Mouse (Mus musculus) kidney, embryonic 14.5 days (tissue): ENCODE measurements at regions not wholly inside any gene's neighbourhood (a gene's known extent, or its start where the extent isn't known, plus 50 kb on each side); places are given as distances from the start of the nearest gene placed in this dataset.

Experiments
- ATAC-seq: fragments of 200-750 bp; cut with Nextera tagmentation; 2 replicates; pipeline ENCODE4 v1.8.0; 2017; ENCODE audit warnings: moderate number of reproducible peaks, mild to moderate bottlenecking, moderate TSS enrichment, moderate library complexity; ENCODE audit not compliant: low FRiP score, low TSS enrichment
- H3K27ac ChIP-seq: fragments of 300-500 bp; sonication (generic); 2 replicates; pipeline ENCODE4 v1.5.1; 2014; ENCODE audit warnings: low read depth, mild to moderate bottlenecking, low read length, moderate library complexity, mixed read lengths
- H3K27me3 ChIP-seq: fragments of 300-500 bp; sonication (generic); 2 replicates; pipeline ENCODE4 v1.6.1; 2014; ENCODE audit warnings: mild to moderate bottlenecking, low read length; ENCODE audit not compliant: control insufficient read depth, insufficient read depth
- H3K36me3 ChIP-seq: fragments of 300-500 bp; sonication (generic); 2 replicates; pipeline ENCODE4 v1.6.1; 2014; ENCODE audit warnings: low read length, mixed read lengths; ENCODE audit not compliant: control insufficient read depth, insufficient read depth
- H3K4me1 ChIP-seq: fragments of 300-500 bp; sonication (generic); 2 replicates; pipeline ENCODE4 v1.6.1; 2014; ENCODE audit warnings: low read length, mixed read lengths; ENCODE audit not compliant: control insufficient read depth, insufficient read depth
- H3K4me2 ChIP-seq: fragments of 300-500 bp; sonication (generic); replicated peaks from 2 replicates; pipeline ENCODE4 v1.6.1; 2014; ENCODE audit warnings: low read depth, mild to moderate bottlenecking, low read length
- H3K4me3 ChIP-seq: fragments of 300-500 bp; sonication (generic); 2 replicates; pipeline ENCODE4 v1.5.1; 2014; ENCODE audit warnings: mild to moderate bottlenecking, low read length
- H3K9ac ChIP-seq: fragments of 300-500 bp; sonication (generic); 2 replicates; pipeline ENCODE4 v1.6.1; 2014; ENCODE audit warnings: low read depth, mild to moderate bottlenecking, low read length, moderate library complexity
- H3K9me3 ChIP-seq: fragments of 300-500 bp; sonication (generic); 2 replicates; pipeline ENCODE4 v1.6.1; 2016; ENCODE audit warnings: low read length; ENCODE audit not compliant: control insufficient read depth
- WGBS: fragments of 180-500 bp; shearing (Covaris S2); extraction: QIAGEN DNeasy Blood & Tissue Kit; methylation state at CpG from one replicate; pipeline ENCODE4 v1.1.7; 2014; 5-methylcytosine and 5-hydroxymethylcytosine counted together

DNA sequence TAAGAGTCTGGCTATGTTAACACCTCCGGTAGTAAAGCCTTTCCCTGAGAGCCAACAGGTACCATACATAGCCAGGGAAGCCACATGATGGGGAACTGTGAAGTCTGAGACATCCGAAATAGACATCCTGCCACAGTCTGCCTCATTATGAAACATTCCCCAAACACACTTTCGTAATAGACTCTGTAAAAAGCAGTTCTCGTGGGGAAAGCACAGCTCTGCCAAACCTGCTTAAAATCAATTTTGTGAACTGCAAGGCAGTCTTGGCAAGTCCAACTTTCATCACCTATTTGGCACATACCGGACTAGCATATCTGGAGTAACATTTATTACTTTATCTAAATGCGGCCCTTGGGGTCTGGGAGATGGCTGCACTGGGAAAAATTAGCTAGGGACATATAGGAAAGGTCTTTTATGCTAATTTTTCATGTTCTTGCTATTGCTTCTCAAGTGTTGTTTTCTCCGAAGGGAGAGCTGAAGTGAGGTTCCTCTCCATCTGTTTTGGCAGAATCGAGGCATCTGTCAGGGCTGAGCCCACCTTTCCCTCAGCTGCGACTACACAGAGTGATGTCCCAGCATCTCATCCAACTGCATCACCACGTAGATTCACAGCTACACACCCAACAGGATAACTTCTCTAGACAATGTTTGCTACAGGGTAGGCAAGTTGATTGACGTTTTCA lies 86.8 kb upstream of the Phactr1 start:
- Histone ChIP-seq H3K9ac (no peak overlapping the region), H3K36me3 (no peaks in the 10 kb centered on the region), H3K4me1 (no peaks in the 10 kb centered on the region), H3K4me3 (no peak overlapping the region), H3K27me3 (no peaks in the 10 kb centered on the region), H3K9me3 (no peaks in the 10 kb centered on the region), H3K27ac (no peak overlapping the region), H3K4me2 (no peak overlapping the region)
- no peak for ATAC-seq
- 90% methylated on average over 11 of the region's 11 CpGs for WGBS

DNA sequence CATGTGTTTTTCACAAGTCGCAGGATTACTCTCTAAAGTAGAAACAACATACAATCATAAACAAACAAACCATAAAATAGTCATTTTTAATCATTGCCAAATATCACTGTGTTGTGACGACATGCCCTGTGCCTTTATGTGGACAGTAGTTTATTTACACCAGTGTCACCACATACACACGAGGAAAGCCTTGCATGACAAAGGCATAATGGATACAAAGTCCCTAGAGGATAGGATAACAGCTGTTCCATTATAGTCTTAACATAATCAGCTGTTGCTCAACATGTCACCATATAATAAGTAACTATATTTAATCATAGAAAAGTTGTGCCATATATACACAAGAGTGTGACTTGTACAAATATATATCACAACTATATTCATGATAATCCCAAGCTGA lies 85.2 kb upstream of the Phactr1 start:
- no peaks in the 10 kb centered on the region for H3K36me3 ChIP-seq
- H3K27me3 ChIP-seq, result no peaks in the 10 kb centered on the region
- no peak overlapping the region for H3K9ac ChIP-seq
- WGBS, result 59% methylated on average over 3 of the region's 3 CpGs
- no peak for ATAC-seq
- H3K9me3 ChIP-seq, result no peaks in the 10 kb centered on the region
- H3K4me2 ChIP-seq, result no peak overlapping the region
- no peak overlapping the region for H3K4me3 ChIP-seq
- H3K27ac ChIP-seq, result no peak overlapping the region
- no peaks in the 10 kb centered on the region for H3K4me1 ChIP-seq

DNA sequence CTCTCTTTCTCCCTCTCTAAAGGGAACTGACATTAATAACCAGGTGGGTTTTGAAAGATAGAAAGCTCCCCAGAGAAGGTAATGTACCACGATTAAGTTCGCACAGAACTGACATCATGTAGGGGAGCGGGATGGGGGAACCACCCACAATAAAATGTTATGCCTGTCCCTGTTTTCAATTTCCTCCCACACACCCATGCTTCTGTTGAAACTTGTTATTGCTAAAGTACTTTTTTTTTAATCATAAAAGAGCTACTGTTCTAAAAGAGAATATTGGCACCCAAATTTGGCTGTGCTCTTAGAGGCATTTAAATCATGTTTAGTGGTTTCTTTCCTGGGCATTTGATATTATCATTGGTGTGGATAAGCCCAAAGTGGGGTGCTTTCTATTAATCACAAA lies 82.6 kb upstream of the Phactr1 start:
- H3K4me3 ChIP-seq, result no peak overlapping the region
- no peak overlapping the region for H3K4me2 ChIP-seq
- 61% methylated on average over 3 of the region's 3 CpGs for whole genome bisulfite sequencing
- H3K4me1 ChIP-seq, result no peaks in the 10 kb centered on the region
- H3K27me3 ChIP-seq, result no peaks in the 10 kb centered on the region
- no peaks in the 10 kb centered on the region for H3K36me3 ChIP-seq
- no peak overlapping the region for H3K27ac ChIP-seq
- H3K9me3 ChIP-seq, result no peaks in the 10 kb centered on the region
- ATAC-seq, result no peak
- H3K9ac ChIP-seq, result no peak overlapping the region

DNA sequence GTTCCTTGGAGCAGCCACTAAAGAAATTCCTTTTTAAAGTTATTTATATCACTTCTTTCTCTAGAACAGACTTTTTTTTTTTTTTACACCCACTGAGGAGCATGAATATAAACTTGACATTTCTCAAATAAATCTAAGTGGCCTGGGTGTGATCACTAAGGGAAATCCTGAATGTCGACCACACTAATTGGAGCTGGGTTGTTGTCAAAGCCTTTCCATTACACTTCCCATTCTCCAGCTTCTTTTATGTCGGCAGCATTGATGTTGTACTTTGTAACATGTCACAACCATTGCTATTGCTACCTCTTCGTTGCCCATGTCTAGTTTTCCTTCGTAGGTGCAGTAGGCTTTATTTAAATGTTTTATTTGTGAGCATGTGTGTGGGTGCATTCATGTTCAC lies 77.1 kb upstream of the Phactr1 start:
- no peak overlapping the region for H3K4me3 ChIP-seq
- no peak for ATAC-seq
- H3K4me2 ChIP-seq, result no peak overlapping the region
- no peaks in the 10 kb centered on the region for H3K36me3 ChIP-seq
- no peaks in the 10 kb centered on the region for H3K27me3 ChIP-seq
- H3K9ac ChIP-seq, result no peak overlapping the region
- 85% methylated on average over 4 of the region's 4 CpGs for WGBS
- H3K4me1 ChIP-seq, result no peaks in the 10 kb centered on the region
- no peaks in the 10 kb centered on the region for H3K9me3 ChIP-seq
- no peak overlapping the region for H3K27ac ChIP-seq

DNA sequence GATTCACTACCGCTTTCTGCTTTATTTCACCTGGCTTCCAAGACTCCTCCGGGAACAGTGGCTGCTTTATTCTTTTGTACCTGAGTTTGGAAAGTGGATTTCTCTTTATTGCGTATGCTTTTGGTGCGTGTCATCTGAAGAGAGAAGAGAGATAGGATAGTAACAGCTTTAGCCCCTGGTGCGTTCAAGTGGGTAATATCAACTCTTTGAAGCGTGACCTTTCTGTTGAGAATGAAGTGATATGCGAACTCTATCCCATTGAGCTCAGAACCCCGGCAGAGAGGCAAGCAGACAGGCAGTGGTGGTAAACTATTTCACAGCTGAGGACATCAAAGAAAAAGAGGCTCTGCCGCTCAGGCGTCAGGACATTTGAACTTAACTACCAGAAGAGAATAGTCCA lies 72.7 kb upstream of the Phactr1 start:
- Histone ChIP-seq H3K9ac (no peak overlapping the region), H3K4me2 (no peak overlapping the region), H3K36me3 (no peaks in the 10 kb centered on the region), H3K27ac (no peak overlapping the region), H3K9me3 (no peaks in the 10 kb centered on the region), H3K4me1 (no peaks in the 10 kb centered on the region), H3K4me3 (no peak overlapping the region), H3K27me3 (no peaks in the 10 kb centered on the region)
- no peak for ATAC-seq
- WGBS, result 41% methylated on average over 10 of the region's 10 CpGs

DNA sequence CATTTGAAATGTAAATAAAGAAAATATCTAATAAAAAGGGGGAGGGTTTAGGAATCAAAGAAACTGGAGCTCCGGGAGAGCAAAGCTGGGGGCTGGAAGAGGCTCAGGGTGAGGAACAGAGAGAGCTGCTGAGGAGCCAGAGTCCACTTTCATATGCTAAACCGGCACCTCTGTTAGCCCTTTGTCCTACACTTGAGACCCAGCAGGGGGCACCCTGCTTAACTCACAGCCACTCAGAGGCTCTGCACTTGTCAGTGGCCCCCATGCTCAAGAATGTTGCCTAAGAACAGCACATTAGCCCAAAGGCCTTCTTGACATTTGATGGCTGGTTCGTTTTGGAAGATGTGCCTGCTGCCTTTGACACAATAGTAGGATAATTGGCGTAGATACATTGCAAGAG lies 71.5 kb upstream of the Phactr1 start:
- 43% methylated on average over 4 of the region's 4 CpGs for WGBS
- no peak for ATAC-seq
- no peaks in the 10 kb centered on the region for H3K9me3 ChIP-seq
- no peaks in the 10 kb centered on the region for H3K27me3 ChIP-seq
- H3K4me2 ChIP-seq, result no peak overlapping the region
- H3K27ac ChIP-seq, result no peak overlapping the region
- H3K4me1 ChIP-seq, result no peaks in the 10 kb centered on the region
- no peak overlapping the region for H3K9ac ChIP-seq
- H3K36me3 ChIP-seq, result no peaks in the 10 kb centered on the region
- H3K4me3 ChIP-seq, result no peak overlapping the region

DNA sequence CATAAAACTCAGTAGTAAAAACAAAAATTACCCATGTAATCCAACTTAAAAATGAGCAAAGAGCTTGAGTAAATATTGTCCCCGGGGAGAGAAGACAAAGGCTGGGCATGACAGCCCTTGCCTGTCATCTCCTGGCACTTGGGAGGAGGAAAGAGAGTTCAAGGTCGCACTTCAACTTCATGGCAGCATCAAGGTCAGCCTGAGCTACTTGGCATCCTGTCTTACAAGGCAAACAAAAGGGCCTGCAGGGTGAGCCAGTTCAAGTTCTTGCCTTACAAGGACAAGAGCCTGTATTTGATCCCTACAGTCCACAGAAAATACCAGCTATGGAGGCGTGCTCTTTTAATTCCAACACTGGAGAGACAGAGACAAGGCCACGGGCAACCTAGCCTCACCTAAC lies 67.1 kb upstream of the Phactr1 start:
- Histone ChIP-seq H3K9ac (no peak overlapping the region), H3K27ac (no peak overlapping the region), H3K4me2 (no peak overlapping the region), H3K9me3 (no peaks in the 10 kb centered on the region), H3K27me3 (no peaks in the 10 kb centered on the region), H3K4me1 (no peaks in the 10 kb centered on the region), H3K4me3 (no peak overlapping the region), H3K36me3 (no peaks in the 10 kb centered on the region)
- ATAC-seq, result no peak
- 56% methylated on average over 4 of the region's 4 CpGs for WGBS

DNA sequence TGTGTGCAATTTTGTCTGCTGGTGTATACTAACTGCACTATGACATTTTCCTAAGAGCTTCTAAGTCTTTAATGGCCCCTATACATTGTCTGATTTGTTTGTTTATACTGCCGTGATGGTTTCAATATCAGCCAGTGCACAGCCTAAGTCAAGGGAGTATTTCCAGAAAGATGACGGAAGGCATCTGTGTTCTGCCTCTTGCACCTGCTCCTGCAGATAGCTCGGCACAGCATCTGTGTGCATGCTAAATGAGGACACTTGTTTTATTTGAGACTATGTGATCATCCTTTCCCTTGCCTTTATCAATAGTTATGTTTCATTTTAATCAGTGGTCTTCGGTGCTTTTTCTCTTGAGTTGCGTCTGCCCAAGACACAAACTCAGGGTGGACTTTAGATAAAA lies 64.6 kb upstream of the Phactr1 start:
- Histone ChIP-seq H3K4me3 (no peak overlapping the region), H3K4me1 (no peaks in the 10 kb centered on the region), H3K9ac (no peak overlapping the region), H3K27me3 (no peaks in the 10 kb centered on the region), H3K27ac (no peak overlapping the region), H3K9me3 (no peaks in the 10 kb centered on the region), H3K36me3 (no peaks in the 10 kb centered on the region), H3K4me2 (no peak overlapping the region)
- ATAC-seq, result no peak
- 47% methylated on average over 5 of the region's 5 CpGs for WGBS

DNA sequence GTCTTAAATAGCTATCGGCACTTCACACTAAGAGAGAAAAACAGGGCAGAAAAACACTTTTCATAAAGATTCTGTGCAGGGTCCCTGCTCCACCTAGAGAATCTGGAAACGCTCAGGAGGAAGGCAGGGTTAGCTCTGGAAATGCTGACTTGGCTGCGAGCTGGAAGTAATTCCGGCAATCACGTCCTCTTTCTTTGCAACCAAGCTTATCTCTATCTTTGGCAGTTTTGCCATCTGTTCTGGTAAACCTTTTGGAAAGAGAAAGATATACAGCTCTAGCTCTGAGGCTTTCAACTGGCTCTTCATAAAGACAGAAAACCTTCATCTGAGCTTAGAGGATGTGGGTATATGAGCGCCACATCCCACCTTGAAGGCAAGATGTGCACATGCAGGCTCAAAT lies 63.2 kb upstream of the Phactr1 start:
- Histone ChIP-seq H3K27ac (no peak overlapping the region), H3K27me3 (no peaks in the 10 kb centered on the region), H3K4me1 (no peaks in the 10 kb centered on the region), H3K9me3 (no peaks in the 10 kb centered on the region), H3K4me3 (no peak overlapping the region), H3K4me2 (no peak overlapping the region), H3K9ac (no peak overlapping the region), H3K36me3 (no peaks in the 10 kb centered on the region)
- WGBS, result 82% methylated on average over 6 of the region's 6 CpGs
- no peak for ATAC-seq
